Mouse (Mus musculus): ENCODE results near the gene Babam1. TPM values are rescaled to one million over a fixed set of nuclear protein-coding genes. Genes with fewer than 3 reads are reported as not detected.

Babam1 gene
- polyA plus RNA-seq, 1 experiment, result 82.0 TPM

DNA sequence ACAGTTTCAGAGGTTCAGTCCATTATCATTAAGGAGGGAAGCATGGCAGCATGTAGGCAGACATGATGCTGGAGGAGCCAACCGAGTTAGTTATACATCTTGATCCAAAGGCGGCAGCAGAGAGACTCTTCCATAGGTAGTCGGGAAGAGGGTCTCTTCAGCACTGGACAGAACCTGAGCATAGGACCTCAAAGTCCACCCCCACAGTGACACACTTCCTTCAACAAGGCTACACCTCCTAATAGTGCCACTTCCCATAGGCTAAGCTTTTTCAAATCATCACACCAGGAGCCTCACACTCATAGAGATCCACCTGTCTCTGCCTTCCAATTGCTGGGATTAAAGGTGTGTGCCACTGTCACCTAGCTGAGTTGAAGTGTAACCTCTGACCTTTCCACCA lies 40.4 kb downstream of the Babam1 start:
- H3K9ac ChIP-seq (ENCODE audit: low read depth, poor library complexity, severe bottlenecking), result no peak overlapping the region
- H3K4me1 ChIP-seq (ENCODE audit: control insufficient read depth, insufficient read depth, low read length), result no peaks in the 10 kb centered on the region
- H3K4me3 ChIP-seq (ENCODE audit: low read depth, low read length), result no peak overlapping the region
- no peaks in the 10 kb centered on the region; the same call in 1 of the 2 replicates for H3K27me3 ChIP-seq (ENCODE audit: control insufficient read depth, insufficient read depth, low read length, poor library complexity, severe bottlenecking)
- H3K27ac ChIP-seq (ENCODE audit: insufficient read depth, low read length), result no peak overlapping the region
- no peaks in the 10 kb centered on the region for H3K9me3 ChIP-seq (replicated peaks; ENCODE audit: control insufficient read depth, insufficient read depth, low read length, poor library complexity, severe bottlenecking)
- TF ChIP-seq POLR2A (IDR thresholded peaks at IDR 0.05; ENCODE audit: insufficient read depth, low read length) (no peak), CTCF (IDR thresholded peaks at IDR 0.05; ENCODE audit: low read depth, low read length) (no peak), EP300 (IDR thresholded peaks at IDR 0.05; ENCODE audit: insufficient read depth, low read depth, low read length) (no peak)
- H3K36me3 ChIP-seq (ENCODE audit: control insufficient read depth, insufficient read depth, low read length, poor library complexity, severe bottlenecking), result no peaks in the 10 kb centered on the region

- TF ChIP-seq POLR2A (IDR thresholded peaks at IDR 0.05; ENCODE audit: insufficient read depth, low read length), result no peak
- TF ChIP-seq CTCF (IDR thresholded peaks at IDR 0.05; ENCODE audit: low read depth, low read length), result no peak
- TF ChIP-seq EP300 (IDR thresholded peaks at IDR 0.05; ENCODE audit: insufficient read depth, low read depth, low read length), result no peak
- H3K9me3 ChIP-seq (replicated peaks; ENCODE audit: control insufficient read depth, insufficient read depth, low read length, poor library complexity, severe bottlenecking), result peaks cover 8% of the 10 kb centered on the region
- no peaks in the 10 kb centered on the region for H3K27me3 ChIP-seq (ENCODE audit: control insufficient read depth, insufficient read depth, low read length, poor library complexity, severe bottlenecking)
- no peak overlapping the region for H3K9ac ChIP-seq (ENCODE audit: low read depth, poor library complexity, severe bottlenecking)
- no peaks in the 10 kb centered on the region for H3K36me3 ChIP-seq (ENCODE audit: control insufficient read depth, insufficient read depth, low read length, poor library complexity, severe bottlenecking)
- H3K4me3 ChIP-seq (ENCODE audit: low read depth, low read length), result no peak overlapping the region
- no peak overlapping the region for H3K27ac ChIP-seq (ENCODE audit: insufficient read depth, low read length)
- no peaks in the 10 kb centered on the region for H3K4me1 ChIP-seq (ENCODE audit: control insufficient read depth, insufficient read depth, low read length)
These were observed 44.7 kb downstream of the Babam1 start for GRCm38 (mm10) chr8:71441404-71441803.

DNA sequence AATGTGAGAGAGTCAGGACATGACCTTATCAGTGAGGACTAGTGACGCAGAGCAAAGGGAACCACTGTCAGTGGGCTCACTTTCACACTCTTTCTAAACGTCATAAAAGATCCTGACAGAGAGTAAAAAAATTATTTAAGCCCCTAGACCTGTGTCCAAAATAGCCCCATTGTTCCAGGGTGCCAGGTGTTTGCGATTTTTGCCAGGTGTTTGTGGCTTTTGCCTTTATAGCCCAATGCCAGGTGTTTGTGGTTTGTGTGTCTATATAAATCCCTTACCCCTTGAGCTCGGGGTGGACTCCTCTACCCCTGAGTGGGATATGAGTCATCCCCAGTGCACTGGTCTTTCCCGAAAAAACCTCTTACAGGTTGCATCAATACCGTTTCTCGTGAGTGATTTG lies 48.4 kb downstream of the Babam1 start:
- Histone ChIP-seq H3K27me3 (ENCODE audit: control insufficient read depth, insufficient read depth, low read length, poor library complexity, severe bottlenecking) (no peaks in the 10 kb centered on the region), H3K4me3 (ENCODE audit: low read depth, low read length) (no peak overlapping the region), H3K9me3 (replicated peaks; ENCODE audit: control insufficient read depth, insufficient read depth, low read length, poor library complexity, severe bottlenecking) (peaks cover 39% of the 10 kb centered on the region), H3K36me3 (ENCODE audit: control insufficient read depth, insufficient read depth, low read length, poor library complexity, severe bottlenecking) (no peaks in the 10 kb centered on the region), H3K27ac (ENCODE audit: insufficient read depth, low read length) (no peak overlapping the region), H3K4me1 (ENCODE audit: control insufficient read depth, insufficient read depth, low read length) (no peaks in the 10 kb centered on the region), H3K9ac (ENCODE audit: low read depth, poor library complexity, severe bottlenecking) (no peak overlapping the region)
- TF ChIP-seq CTCF (IDR thresholded peaks at IDR 0.05; ENCODE audit: low read depth, low read length) (no peak), EP300 (IDR thresholded peaks at IDR 0.05; ENCODE audit: insufficient read depth, low read depth, low read length) (no peak), POLR2A (IDR thresholded peaks at IDR 0.05; ENCODE audit: insufficient read depth, low read length) (no peak)

DNA sequence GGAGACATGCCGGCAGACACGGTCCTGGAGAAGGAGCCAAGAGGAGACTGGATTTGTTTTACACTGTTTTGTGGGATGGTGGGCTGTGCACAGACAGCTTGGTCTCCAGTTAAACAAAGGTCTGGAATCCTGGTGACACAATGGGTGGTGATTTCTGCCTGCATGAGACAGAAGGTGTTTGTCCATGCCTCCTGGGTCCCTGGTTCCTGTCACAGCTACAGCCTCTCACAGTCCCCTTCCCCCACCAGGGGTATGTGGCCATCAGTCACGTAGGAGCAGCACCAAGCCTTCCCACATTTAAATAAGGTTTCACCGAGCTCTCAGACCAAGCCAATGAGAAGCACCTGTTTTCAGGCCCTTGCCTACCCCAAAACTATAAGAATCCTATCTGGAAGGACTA lies 54.7 kb downstream of the Babam1 start:
- H3K36me3 ChIP-seq (ENCODE audit: control insufficient read depth, insufficient read depth, low read length, poor library complexity, severe bottlenecking), result no peaks in the 10 kb centered on the region
- no peak overlapping the region for H3K27ac ChIP-seq (ENCODE audit: insufficient read depth, low read length)
- peaks cover 32% of the 10 kb centered on the region for H3K9me3 ChIP-seq (replicated peaks; ENCODE audit: control insufficient read depth, insufficient read depth, low read length, poor library complexity, severe bottlenecking)
- H3K27me3 ChIP-seq (ENCODE audit: control insufficient read depth, insufficient read depth, low read length, poor library complexity, severe bottlenecking), result no peaks in the 10 kb centered on the region
- peaks cover 3% of the 10 kb centered on the region for H3K4me1 ChIP-seq (ENCODE audit: control insufficient read depth, insufficient read depth, low read length)
- TF ChIP-seq POLR2A (IDR thresholded peaks at IDR 0.05; ENCODE audit: insufficient read depth, low read length) (no peak), CTCF (IDR thresholded peaks at IDR 0.05; ENCODE audit: low read depth, low read length) (no peak), EP300 (IDR thresholded peaks at IDR 0.05; ENCODE audit: insufficient read depth, low read depth, low read length) (peak; percentile 86)
- no peak overlapping the region for H3K9ac ChIP-seq (ENCODE audit: low read depth, poor library complexity, severe bottlenecking)
- peak overlapping the region; percentile 18; the same call in 1 of the 2 replicates for H3K4me3 ChIP-seq (ENCODE audit: low read depth, low read length)

DNA sequence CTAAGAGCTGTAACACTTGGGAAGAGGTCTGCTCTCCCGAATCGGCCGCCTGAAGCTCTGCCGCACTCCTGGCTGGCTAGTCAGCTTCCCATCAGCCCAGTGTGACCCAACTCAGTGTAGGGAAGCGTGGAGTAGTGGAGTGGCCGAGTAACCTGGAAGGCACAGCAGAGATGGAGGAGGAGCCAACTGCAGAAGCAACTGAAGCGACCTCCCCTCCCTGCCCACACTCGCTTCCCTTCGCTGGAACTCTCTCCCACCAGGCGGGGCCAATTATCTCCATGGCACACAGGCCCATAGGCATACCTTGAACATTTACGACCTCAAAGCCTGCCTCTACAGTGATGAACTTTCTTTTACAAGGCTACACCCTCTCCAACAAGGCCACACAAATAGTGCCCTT lies 55.1 kb downstream of the Babam1 start:
- H3K27me3 ChIP-seq (ENCODE audit: control insufficient read depth, insufficient read depth, low read length, poor library complexity, severe bottlenecking), result no peaks in the 10 kb centered on the region
- H3K36me3 ChIP-seq (ENCODE audit: control insufficient read depth, insufficient read depth, low read length, poor library complexity, severe bottlenecking), result no peaks in the 10 kb centered on the region
- H3K9ac ChIP-seq (ENCODE audit: low read depth, poor library complexity, severe bottlenecking), result no peak overlapping the region
- H3K9me3 ChIP-seq (replicated peaks; ENCODE audit: control insufficient read depth, insufficient read depth, low read length, poor library complexity, severe bottlenecking), result peaks cover 27% of the 10 kb centered on the region
- no peak overlapping the region for H3K27ac ChIP-seq (ENCODE audit: insufficient read depth, low read length)
- H3K4me3 ChIP-seq (ENCODE audit: low read depth, low read length), result peak overlapping the region; percentile 5
- peaks cover 3% of the 10 kb centered on the region for H3K4me1 ChIP-seq (ENCODE audit: control insufficient read depth, insufficient read depth, low read length)
- TF ChIP-seq CTCF (IDR thresholded peaks at IDR 0.05; ENCODE audit: low read depth, low read length), result no peak
- no peak for TF ChIP-seq EP300 (IDR thresholded peaks at IDR 0.05; ENCODE audit: insufficient read depth, low read depth, low read length)
- TF ChIP-seq POLR2A (IDR thresholded peaks at IDR 0.05; ENCODE audit: insufficient read depth, low read length), result no peak

DNA sequence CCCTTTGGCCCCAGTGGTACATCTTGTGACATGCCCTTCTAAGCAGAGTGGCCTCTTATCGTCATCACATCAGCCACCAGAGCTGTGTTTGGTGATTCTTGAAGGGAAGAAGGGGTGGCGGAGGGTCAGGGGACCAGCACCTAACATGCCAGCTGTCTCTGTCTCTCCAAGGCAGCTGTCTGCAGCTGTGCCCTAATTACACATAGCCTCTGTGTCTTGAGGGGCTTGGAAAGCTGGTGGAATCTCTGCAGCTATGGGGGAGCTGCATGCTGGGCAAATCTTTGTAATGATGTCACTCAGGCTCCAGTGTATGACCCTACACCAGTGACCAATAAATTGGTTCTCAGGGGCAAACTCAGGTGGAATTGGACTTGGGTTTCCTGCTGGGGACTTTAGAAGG lies 56.0 kb downstream of the Babam1 start:
- Histone ChIP-seq H3K27me3 (ENCODE audit: control insufficient read depth, insufficient read depth, low read length, poor library complexity, severe bottlenecking) (no peaks in the 10 kb centered on the region), H3K4me3 (ENCODE audit: low read depth, low read length) (no peak overlapping the region), H3K9ac (ENCODE audit: low read depth, poor library complexity, severe bottlenecking) (no peak overlapping the region), H3K4me1 (ENCODE audit: control insufficient read depth, insufficient read depth, low read length) (peaks cover 5% of the 10 kb centered on the region), H3K9me3 (replicated peaks; ENCODE audit: control insufficient read depth, insufficient read depth, low read length, poor library complexity, severe bottlenecking) (peaks cover 22% of the 10 kb centered on the region), H3K27ac (ENCODE audit: insufficient read depth, low read length) (no peak overlapping the region), H3K36me3 (ENCODE audit: control insufficient read depth, insufficient read depth, low read length, poor library complexity, severe bottlenecking) (no peaks in the 10 kb centered on the region)
- TF ChIP-seq EP300 (IDR thresholded peaks at IDR 0.05; ENCODE audit: insufficient read depth, low read depth, low read length) (no peak), POLR2A (IDR thresholded peaks at IDR 0.05; ENCODE audit: insufficient read depth, low read length) (no peak), CTCF (IDR thresholded peaks at IDR 0.05; ENCODE audit: low read depth, low read length) (no peak)

Other genes starting within 250 kb of the Babam1 start
- 37.3 and 39.0 TPM in 2 replicates for gene Myo9b, start 124.1 kb upstream of the Babam1 start, polyA plus RNA-seq (2011; ENCODE audit: insufficient read depth, insufficient read length, low read depth, missing spikeins)
- gene Haus8, start 123.9 kb upstream of the Babam1 start, polyA plus RNA-seq (2011; ENCODE audit: insufficient read depth, insufficient read length, low read depth, missing spikeins), result 30.7 and 34.3 TPM in 2 replicates
- 63.2 and 68.7 TPM in 2 replicates for gene Use1, start 30.0 kb upstream of the Babam1 start, polyA plus RNA-seq (2011; ENCODE audit: insufficient read depth, insufficient read length, low read depth, missing spikeins)
- 1.9 and 3.2 TPM in 2 replicates for gene Ocel1, start 25.6 kb upstream of the Babam1 start, polyA plus RNA-seq (2011; ENCODE audit: insufficient read depth, insufficient read length, low read depth, missing spikeins)
- 23.0 and 23.9 TPM in 2 replicates for gene Nr2f6, start 14.9 kb upstream of the Babam1 start, polyA plus RNA-seq (2011; ENCODE audit: insufficient read depth, insufficient read length, low read depth, missing spikeins)
- not detected in 2 replicates for gene Ushbp1, start 1.1 kb upstream of the Babam1 start, polyA plus RNA-seq (2011; ENCODE audit: insufficient read depth, insufficient read length, low read depth, missing spikeins)
- 10.9 and 11.2 TPM in 2 replicates for gene Ankle1, start 9.1 kb downstream of the Babam1 start, polyA plus RNA-seq (2011; ENCODE audit: insufficient read depth, insufficient read length, low read depth, missing spikeins)
- gene Abhd8, start 66.8 kb downstream of the Babam1 start, polyA plus RNA-seq (2011; ENCODE audit: insufficient read depth, insufficient read length, low read depth, missing spikeins), result 10.1 and 13.7 TPM in 2 replicates
- gene Mrpl34, start 68.1 kb downstream of the Babam1 start, polyA plus RNA-seq (2011; ENCODE audit: insufficient read depth, insufficient read length, low read depth, missing spikeins), result 68.1 and 77.0 TPM in 2 replicates
- 37.5 and 38.2 TPM in 2 replicates for gene Dda1, start 72.3 kb downstream of the Babam1 start, polyA plus RNA-seq (2011; ENCODE audit: insufficient read depth, insufficient read length, low read depth, missing spikeins)
- gene Ano8, start 89.1 kb downstream of the Babam1 start, polyA plus RNA-seq (2011; ENCODE audit: insufficient read depth, insufficient read length, low read depth, missing spikeins), result 7.0 and 7.1 TPM in 2 replicates
- gene Gtpbp3, start 91.2 kb downstream of the Babam1 start, polyA plus RNA-seq (2011; ENCODE audit: insufficient read depth, insufficient read length, low read depth, missing spikeins), result 14.8 and 16.3 TPM in 2 replicates
- gene Plvap, start 114.9 kb downstream of the Babam1 start, polyA plus RNA-seq (2011; ENCODE audit: insufficient read depth, insufficient read length, low read depth, missing spikeins), result 4.0 and 4.4 TPM in 2 replicates
- 4.3 and 4.9 TPM in 2 replicates for gene Ccdc194, start 128.8 kb downstream of the Babam1 start, polyA plus RNA-seq (2011; ENCODE audit: insufficient read depth, insufficient read length, low read depth, missing spikeins)
- 207 and 235 TPM in 2 replicates for gene Bst2, start 140.6 kb downstream of the Babam1 start, polyA plus RNA-seq (2011; ENCODE audit: insufficient read depth, insufficient read length, low read depth, missing spikeins)
- 72.6 and 74.1 TPM in 2 replicates for gene Mvb12a, start 146.1 kb downstream of the Babam1 start, polyA plus RNA-seq (2011; ENCODE audit: insufficient read depth, insufficient read length, low read depth, missing spikeins)
- gene Tmem221, start 162.0 kb downstream of the Babam1 start, polyA plus RNA-seq (2011; ENCODE audit: insufficient read depth, insufficient read length, low read depth, missing spikeins), result 2.2 and 2.4 TPM in 2 replicates
- gene Nxnl1, start 169.7 kb downstream of the Babam1 start, polyA plus RNA-seq (2011; ENCODE audit: insufficient read depth, insufficient read length, low read depth, missing spikeins), result not detected in 2 replicates
- gene Slc27a1, start 172.0 kb downstream of the Babam1 start, polyA plus RNA-seq (2011; ENCODE audit: insufficient read depth, insufficient read length, low read depth, missing spikeins), result 21.8 and 27.3 TPM in 2 replicates
- gene Pgls, start 195.3 kb downstream of the Babam1 start, polyA plus RNA-seq (2011; ENCODE audit: insufficient read depth, insufficient read length, low read depth, missing spikeins), result 57.2 and 65.6 TPM in 2 replicates
- gene Fam129c, start 200.8 kb downstream of the Babam1 start, polyA plus RNA-seq (2011; ENCODE audit: insufficient read depth, insufficient read length, low read depth, missing spikeins), result 6.4 and 9.0 TPM in 2 replicates
- gene Colgalt1, start 214.1 kb downstream of the Babam1 start, polyA plus RNA-seq (2011; ENCODE audit: insufficient read depth, insufficient read length, low read depth, missing spikeins), result 83.2 and 85.2 TPM in 2 replicates